Mouse (Mus musculus) retina, postnatal 7 days (tissue): ENCODE data around the gene Emilin2.
"Not testable (repeated sequence)": the region's sequence is repeated elsewhere in the genome, so short reads cannot be mapped to it uniquely, and the experiment has no call there.

Experiments used
- DNase-seq: peaks from one replicate; pipeline ENCODE4 v3.0.0-alpha.2; 2012; ENCODE audit warnings: low read depth, low spot score

Gene Emilin2

DNA sequence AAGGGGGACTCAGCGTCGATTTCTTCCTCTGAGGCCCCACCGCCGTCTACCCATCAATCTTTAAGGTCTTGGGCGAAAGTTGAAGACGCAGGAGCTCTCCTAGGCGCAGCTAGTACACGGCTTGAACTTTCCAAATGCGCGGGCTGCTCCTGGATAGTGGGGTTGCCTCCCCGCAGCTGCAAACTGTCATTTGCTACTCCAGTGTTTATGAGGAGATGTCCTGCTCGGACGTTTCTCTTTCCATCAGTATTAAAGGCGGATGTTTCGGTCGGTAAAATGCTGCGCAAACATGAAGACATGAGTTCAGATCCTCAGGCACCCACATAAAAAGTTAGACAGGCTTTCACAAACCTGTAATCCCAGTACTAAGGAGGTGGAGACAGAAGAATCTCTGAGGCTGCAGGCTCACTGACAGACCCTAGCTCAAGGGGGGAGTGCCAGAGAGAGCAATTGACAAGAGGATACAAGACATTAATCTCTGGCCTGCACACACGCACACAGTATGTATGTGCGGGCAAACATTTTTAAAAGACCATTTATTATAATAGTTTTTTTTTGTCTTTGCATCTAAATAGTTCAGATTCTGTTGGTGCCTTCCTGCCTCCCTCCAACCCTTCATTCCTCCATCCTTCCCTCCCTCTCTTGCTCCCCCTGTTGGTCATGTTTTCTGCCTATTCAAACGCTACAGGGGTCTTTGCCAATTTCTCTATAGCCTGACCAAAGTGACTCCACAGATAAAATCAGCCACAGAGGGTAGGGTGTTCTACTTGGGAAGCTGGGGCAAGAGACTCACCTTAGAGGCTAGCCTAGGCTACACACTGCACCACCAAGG lies at the start of gene Emilin2:
Gene Emilin2, minus strand, starts transcription at position 639 of the 832 bp plus-strand sequence.
- no peak for DNase-seq

DNA sequence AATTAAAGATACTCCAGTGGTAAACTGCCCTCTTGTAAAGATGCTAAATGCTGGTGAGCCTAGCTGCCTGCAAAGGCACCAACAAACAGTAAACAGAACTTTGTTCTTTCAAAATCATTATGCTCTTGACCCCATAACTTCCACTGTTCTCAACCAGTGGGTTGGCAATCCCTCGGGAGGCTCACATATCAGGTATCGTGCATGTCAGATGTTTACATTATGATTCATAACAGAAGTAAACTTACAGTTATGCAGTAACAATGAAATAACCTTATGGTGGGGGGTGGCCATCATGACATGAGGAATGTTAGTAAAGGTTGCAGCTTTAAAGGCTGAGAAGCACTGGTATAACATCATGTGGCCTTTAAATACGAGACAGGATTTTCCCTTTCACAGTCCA lies 43.7 kb upstream of the Emilin2 start:
- DNase-seq: no peak

DNA sequence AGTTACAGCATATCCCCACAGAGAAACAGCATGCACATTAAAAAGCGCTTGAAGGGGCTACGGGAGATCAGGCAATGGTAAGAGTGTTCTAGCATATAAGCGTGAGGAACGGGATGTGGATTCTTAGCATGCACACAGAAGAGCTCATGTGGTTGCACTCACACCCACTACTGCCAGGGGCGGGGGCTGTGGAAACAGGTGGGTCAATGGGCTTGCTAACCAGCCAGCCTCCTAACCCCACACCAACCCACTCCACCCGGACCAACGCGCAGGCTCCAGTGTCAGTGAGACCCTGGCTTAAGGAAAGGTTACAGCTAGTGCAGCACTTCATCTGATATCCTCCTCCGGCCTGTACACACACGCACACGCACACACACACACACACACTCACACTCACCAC lies 42.4 kb upstream of the Emilin2 start:
- DNase-seq: no peak

DNA sequence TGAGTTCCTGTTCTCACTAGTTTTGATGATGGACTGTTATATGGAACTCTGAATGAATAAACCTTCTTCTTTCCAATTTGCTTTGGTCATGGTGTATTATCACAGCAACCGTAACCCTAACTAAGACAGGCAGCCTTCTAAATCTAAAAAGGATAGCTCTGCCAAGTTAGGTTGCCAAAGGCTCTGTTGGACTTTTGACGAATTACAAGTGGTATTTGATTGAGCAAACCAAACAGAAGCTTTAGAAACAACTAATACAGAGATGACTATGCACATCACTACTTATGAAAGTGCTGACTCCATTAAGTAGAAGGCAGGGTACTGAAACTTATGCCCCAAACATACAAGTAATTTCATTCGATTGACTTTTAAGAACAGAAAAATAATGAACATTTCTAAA lies 36.4 kb upstream of the Emilin2 start:
- DNase-seq: no peak

DNA sequence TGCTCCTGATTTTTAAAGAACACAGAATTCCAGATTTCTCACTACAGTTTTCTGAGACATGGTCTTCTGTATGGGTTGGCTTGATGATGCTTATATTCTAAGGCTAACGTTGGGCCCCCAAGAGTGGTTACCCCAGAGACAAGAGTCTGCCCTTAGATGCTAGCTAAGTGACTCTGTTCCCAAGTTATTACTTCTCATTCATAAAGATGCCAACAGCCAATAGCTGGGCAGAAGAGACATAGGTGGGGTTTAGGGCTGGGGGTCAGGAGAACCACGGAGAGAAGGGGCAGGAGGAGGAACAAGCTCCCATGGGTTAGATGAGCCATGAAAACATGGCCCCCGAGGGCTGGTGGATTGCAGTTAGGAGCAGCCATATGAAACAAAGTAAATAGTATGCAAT lies 30.2 kb upstream of the Emilin2 start:
- no peak for DNase-seq

DNA sequence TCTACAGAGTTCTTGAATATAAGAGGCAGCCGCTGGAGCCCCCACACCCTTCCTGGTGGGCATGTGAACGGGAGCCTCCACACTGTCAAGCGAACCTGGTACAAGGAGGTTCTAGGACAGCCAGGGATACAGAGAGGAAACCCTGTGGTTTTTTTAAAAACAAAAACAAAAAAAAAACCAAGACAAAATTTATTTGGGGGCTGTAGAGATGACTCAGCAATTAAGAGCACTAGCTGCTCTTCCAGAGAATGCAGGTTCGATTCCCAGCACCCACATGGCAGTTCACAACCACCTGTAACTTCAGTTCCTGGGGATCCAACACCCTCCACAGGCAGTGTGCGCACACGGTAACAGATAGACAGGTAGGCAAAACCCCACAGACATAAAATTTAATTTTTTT lies 26.8 kb upstream of the Emilin2 start:
- no peak for DNase-seq

DNA sequence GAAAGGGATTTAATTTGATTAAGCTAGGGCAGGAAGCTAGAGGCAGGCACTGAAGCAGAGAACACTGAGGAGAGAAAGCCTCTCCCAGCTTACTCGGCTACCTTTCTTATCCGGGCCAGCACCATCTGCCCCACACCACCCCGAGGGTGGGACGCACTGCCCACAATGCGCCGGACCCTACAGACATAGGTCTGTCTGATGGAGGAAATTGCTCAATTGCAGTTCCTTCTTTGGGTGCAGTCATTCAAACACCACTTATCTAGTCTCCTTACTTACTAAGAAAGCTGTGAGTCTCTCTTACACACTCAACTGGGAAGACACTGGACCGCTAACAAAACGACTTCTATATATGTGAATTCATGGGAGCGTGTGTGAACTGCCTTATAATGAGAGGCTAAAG lies 25.8 kb upstream of the Emilin2 start:
- no peak for DNase-seq

- no peak for DNase-seq
Observed at GRCm38 (mm10) chr17:71336421-71336820, 24.6 kb upstream of the Emilin2 start.

DNA sequence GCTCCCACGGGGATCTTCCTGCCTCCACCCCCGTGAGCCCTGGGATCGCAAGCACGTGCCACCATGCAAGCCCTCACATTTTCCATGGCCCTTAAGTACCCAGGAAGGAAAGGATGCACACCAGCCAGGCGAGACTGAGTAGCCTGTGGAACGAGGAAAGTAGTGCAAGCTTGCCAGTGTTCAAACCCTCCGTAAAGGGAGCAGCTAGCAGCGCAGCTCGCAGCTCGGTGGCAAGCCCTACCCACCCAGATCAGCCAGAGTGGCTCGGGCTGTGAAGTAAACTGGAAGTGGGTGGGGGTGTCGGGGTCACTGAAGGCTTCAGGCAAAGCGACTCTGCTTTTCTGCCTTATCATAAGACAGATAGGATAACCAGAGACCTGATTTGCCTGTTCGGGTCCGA lies 20.5 kb upstream of the Emilin2 start:
- DNase-seq: no peak

- not testable (repeated sequence) for DNase-seq
Observed at GRCm38 (mm10) chr17:71320731-71321130, 9.0 kb upstream of the Emilin2 start.

DNA sequence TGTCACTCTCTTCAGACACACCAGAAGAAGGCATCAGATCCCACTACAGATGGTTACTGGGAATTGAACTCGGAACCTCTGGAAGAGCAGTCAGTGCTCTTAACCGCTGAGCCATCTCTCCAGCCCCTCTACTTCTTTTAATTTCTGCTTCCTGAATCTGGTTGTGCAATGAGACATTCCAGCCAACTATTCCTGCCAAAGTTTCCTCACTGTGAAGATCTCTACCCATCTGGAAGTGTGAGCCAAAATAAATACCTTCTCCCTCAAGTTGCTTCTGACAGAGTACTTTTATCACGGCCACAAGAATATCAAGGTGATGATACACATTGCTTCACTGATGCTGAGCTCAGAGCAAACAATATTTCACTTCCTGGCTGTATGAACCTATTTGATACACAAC lies 7.6 kb upstream of the Emilin2 start:
- no peak for DNase-seq

DNA sequence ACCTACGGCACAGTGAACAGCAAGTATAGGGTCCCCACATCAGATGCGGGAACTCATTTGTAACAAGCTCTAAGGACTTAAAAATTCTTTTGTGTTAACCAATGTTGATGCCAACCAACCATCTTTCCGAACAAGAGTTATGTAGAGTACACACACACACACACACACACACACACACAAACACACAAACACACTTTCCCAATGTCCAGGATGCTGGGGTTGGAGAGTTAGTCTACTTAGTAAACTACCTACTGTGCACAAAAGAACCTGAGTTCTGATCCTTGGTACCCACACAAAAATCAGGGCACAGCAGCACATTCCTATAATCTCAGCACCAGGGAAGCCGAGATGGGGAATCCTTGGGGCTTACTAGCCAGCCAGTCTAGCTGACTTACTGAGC lies 5.8 kb upstream of the Emilin2 start:
- DNase-seq: no peak

DNA sequence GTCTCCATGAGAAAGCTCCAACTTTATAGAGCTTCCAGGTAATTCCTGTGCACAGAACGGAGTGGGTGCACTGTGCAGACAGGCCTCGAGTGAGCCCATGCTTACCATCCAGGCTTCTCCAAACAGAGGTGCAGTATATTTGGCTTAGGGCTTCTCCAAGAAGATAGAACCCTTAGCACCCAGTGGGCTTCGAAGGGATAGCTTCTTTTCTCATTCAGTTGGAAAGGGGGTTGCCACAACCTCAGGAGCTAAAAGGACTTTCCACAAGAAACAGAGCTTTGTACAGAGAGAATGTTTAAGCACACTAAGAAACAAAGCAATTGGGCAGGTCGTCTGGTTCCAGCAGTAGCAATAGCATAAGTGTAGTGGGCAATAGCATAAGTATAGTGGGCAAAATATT lies 2.5 kb upstream of the Emilin2 start:
- no peak for DNase-seq

GRCm38 (mm10) chr17:71310486-71311339 lies 1.1 kb downstream of the Emilin2 start:
- DNase-seq: no peak

DNA sequence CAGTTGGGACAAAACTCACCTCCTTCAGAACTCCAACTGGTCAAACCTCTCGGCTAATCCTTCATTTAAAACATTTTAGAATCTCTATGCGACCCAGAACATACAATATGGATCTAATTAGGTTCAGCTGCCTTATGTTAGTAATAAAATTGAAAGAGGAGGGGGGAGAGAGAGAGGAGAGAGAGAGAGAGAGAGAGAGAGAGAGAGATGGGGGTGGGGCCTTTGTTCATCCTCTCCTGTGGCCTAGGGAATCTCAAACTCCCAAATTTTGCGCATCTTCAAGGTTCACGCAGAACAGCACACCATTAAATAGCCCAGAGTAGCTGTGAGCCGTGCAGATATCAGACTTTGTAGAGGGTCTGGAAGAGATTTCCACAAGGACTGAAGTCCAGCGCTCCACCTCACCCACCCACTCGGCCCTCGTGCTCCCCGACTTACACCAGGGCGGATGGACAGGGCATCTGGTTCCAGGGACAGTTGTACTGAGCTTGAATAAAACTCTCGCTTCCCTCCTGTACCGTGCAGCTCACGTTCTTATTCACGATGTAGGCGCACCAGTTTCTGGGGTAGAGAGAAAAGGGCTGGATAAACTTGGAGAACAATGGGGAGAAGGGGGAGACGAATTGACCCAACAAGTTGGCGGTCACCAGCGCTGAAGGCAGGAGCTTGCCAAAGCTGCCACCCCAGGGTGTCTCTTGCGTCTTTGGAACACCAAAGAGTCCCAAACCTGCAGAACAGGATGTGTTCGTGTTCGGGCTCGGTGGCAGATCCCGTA lies 1.9 kb downstream of the Emilin2 start:
- no peak for DNase-seq

GRCm38 (mm10) chr17:71309141-71309540 lies 2.6 kb downstream of the Emilin2 start:
- DNase-seq: no peak

GRCm38 (mm10) chr17:71308296-71308695 lies 3.5 kb downstream of the Emilin2 start:
- no peak for DNase-seq

GRCm38 (mm10) chr17:71307251-71307790 lies 4.5 kb downstream of the Emilin2 start:
- no peak for DNase-seq

GRCm38 (mm10) chr17:71306716-71307115 lies 5.1 kb downstream of the Emilin2 start:
- no peak for DNase-seq

- DNase-seq: no peak
Observed at GRCm38 (mm10) chr17:71306091-71306490, 5.7 kb downstream of the Emilin2 start.

DNA sequence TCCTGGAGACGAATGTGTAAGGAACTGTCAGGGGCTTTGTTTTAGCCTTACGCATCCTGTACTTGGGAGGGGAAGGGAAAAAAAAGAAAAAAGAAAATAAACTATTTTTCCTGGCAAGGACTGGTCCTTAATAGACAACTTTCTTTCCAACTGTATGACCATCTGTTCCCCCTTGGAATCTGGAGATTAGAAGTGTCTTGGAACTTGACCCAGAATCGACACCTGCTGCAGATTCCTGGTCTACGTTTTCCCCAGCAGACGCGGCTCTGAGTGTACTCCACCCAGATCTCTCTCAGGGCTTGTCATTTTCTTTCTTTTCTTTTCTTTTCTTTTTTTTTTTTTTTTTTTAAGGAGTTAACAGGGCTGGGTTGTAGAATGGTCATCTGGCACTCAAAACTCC lies 8.3 kb downstream of the Emilin2 start:
- no peak for DNase-seq

DNA sequence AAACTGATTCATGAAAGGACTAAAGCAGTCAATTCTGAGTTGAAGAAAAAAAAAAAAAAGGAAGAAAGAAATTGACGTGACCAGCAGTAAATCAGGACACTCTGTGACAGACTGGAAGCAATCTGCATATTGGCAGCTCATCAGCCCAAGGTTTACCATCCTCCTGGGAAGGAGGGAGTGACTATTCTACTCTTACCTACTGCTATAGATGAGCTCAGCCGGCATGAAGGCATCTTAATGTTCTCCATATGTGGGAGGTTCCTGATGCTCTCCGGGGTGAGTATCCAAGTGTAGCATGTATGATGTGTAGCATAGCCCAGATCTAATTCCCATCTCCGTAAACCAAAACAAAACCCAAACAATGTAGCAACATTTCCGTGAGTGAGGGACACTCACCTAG lies 10.4 kb downstream of the Emilin2 start:
- DNase-seq: no peak
